Mouse (Mus musculus): Measurements from ENCODE around the gene Sec24a.
"Not testable (repeated sequence)": the region's sequence is repeated elsewhere in the genome, so short reads cannot be mapped to it uniquely, and the experiment has no call there.

Gene Sec24a

DNA sequence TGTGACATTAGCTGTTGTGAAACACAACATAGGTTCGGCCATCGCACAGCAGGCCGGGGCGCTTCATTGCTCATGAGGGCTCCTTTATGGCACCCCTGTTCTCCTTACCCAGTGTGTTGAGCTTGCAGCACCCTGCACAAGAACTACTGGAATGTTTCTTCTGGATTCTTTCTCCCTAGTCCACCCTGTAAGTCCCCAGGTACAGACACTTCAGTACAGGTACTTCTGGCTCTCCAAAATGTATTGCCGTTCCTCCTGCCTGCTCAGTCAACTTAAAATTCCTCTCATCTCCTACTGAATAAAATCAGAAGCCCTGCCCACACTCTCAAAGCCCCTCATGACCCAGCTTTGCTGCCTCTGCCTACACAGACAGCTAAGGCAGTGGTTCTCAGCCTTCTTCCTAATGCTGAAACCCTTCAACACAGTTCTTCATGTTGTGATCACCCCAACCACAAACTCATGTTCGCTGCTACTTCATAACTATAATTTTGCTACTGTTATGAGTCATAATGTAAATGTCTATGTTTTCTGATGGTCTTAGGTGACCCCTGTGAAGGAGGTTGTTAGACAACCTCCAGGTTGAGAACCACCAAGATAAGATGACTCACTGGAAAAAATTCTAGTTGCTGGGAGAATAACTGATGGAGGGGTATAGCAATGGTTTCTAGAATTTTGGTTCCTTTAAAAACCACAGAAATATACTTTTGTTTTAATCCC, 3.3 kb downstream of the Sec24a start:
- no peak for DNase-seq

DNA sequence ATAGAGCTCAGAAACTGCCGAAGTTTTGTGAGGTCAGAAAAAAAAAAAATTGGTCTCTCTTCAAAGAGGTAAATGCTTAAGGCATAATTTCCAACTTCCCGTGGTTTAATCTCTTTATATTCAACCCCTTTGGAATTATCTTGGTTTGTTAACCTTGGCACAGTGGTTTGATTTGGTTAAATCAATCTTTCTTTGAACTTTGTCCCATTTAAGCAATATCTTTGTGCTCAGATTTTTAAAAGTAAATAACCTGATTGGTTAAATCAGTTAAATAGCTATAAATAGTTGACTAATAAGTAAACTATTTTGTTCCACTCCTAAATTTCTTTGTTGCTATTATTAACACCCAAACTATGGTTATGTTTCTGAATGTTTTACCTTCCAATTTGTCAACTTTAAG, 4.2 kb downstream of the Sec24a start:
- DNase-seq, result no peak

DNA sequence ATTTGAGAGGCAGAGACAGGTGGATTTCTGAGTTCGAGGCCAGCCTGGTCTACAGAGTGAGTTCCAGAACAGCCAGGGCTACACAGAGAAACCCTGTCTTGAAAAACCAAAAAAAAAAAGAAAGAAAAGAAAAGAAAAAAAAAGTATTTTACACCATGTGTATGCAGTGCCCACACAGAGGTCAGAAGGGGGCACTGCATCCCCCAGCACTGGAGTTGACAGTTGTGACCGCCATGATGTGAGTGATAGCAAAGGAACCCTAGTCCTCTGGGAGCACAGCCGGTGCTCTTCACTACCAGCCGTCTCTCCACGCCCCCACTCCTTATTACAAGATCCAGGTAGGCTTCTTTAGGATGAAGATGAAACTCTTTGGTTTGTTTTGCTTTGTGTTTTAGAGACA, 5.2 kb downstream of the Sec24a start:
- not testable (repeated sequence) for DNase-seq

DNA sequence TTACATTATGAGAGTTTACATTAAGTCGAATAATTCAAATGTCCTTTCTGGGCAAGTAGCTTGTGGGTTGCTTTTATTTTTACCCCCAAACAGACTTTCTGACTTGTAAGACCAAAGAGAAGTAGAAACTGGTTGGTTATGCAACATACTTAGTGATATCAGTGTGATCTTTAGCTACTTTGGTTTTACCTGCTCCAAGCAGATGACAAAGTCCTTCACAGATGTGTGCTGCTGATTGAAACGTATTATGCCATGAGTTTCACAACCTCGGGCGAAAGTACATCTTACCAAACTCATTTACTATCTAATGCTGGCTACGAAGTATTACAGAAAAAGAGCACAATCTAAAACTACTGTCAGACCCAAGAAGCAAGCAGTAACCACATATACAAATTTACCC, 5.8 kb downstream of the Sec24a start:
- no peak for DNase-seq

GRCm38 (mm10) chr11:51757023-51757422, 6.4 kb downstream of the Sec24a start:
- DNase-seq, result no peak

DNA sequence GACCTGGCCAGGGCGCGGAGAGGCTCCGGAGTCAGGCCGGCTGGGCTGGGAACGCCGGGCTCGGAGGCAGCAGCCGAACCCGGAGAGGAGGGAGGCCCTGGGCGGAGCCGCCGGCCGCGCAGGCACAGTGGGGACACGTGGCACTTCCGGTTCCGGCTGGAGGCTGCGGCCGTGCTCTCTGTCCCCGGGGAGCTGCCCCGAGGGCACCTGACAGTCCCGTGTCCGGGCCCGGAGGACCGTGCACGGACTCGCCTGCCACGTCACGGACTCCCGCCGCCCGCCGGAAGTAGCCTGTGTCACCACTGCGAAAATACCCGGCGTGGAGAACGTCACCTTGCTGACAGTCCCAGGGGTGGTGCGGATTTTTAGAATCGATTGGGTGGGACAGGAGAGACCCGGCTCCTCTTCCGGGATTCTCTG, 7.1 kb downstream of the Sec24a start:
- DNase-seq, result peak; percentile 78 to 80

GRCm38 (mm10) chr11:51755621-51756311, 7.7 kb downstream of the Sec24a start:
- peak; percentile 6 to 41 for DNase-seq

DNA sequence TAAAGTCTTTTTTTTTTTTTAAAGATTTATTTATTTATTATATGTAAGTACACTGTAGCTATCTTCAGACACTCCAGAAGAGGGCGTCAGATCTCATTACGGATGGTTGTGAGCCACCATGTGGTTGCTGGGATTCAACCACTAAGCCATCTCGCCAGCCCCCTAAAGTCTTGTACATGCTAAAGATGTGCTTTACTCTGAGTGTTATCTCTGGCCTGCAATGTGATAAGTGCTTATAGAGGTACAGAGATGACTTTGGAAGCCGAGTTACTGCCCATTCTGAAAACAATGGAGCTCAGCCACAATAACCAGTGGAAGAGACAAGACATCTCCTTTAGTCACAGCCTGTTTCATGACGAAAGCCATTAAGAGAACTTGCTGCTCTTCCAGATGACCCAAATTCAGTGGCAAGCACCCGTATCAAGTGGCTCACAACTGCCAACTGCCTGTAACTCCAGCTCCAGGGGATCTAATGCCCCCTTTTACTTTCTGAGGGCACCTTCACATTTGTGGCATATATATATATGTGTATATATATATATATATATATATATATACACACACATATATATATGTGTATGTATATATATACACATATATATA, 11.7 kb downstream of the Sec24a start:
- DNase-seq, result not testable (repeated sequence)

- no peak for DNase-seq
These were observed 17.3 kb downstream of the Sec24a start for GRCm38 (mm10) chr11:51746096-51746495.

DNA sequence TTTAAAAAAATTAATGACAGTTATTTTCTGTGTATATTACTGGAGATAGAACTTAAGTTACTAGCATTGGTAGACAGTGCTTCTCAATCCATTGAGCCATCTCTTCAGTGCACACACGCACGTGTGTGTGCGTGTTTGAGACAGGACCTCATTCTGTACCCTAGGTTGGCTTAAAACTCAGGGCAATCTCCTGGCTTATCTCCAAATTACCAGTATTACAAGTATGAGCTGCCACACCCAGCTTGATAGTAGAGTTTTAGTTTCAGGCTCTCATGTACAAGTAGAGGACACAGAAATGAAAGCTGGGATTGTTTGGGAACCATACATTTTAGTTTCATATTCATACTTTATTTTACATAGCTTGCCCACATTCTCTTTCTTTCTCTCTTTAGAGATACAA, 22.7 kb downstream of the Sec24a start:
- no peak for DNase-seq

DNA sequence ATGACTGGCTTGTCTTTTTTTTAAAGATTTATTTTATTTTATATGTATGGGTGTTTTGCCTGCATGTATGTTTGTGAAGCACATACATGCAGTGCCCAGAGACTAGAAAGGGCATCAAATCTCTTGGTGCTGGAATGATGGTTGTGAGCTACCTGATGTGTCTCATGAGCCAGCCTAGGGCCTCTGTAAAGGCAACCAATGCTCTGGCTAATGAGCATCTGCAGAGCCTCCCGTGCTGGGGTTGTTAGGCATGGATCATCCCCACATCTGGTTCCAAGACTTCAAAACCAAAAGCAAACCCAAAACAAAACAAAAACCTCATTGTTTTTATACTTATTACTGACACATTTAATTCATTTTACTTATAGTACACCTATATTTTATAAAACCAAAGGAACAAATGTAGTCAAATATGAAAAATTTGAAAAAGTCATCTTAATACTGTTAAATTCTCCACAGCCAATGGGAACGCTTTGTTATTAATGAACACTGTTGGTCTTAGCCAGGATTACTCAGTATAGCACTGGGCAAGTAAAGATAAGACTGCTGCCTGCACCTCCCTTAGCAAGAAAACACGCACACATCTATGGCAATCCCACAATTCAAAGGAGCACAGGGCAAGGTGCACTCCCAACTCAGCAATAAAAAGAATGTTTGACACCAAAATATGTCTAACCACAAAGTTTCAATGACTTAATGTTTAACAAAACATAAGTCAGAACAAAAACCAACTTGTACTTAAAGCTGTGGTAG, 24.6 kb downstream of the Sec24a start:
- DNase-seq, result no peak

DNA sequence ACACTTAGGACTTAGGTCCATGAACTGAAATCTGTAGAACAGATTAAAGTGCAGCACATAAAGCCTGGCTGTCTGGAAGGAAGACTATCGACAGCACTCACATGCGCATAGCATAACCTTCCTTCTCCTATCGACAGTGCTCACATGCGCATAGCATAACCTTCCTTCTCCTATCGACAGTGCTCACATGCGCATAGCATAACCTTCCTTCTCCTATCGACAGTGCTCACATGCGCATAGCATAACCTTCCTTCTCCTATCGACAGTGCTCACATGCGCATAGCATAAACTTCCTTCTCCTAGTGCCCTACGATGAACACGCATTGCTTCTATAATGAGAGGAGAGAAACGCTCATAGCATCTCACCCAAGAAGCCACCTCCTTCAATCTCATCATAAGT, 29.2 kb downstream of the Sec24a start:
- not testable (repeated sequence) for DNase-seq

DNA sequence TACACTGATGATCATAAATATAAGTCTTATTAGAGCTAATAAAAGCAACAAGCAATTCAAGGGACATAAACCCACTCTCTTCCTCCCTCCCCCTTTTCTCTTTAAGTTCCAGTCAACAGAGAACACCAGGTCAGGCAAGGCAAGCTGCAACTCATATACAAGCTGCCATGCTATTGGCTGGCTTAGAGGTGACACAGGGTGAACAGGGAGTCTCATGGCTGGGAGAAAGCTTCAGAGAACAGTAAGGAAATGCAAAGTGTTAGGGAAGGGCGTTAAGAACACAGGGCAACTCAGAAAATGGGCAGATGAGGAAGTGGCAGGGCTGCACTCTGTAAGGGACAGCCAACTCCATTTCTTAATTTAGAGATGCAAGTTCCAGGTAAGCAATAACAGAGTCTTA, 30.6 kb downstream of the Sec24a start:
- DNase-seq, result no peak

DNA sequence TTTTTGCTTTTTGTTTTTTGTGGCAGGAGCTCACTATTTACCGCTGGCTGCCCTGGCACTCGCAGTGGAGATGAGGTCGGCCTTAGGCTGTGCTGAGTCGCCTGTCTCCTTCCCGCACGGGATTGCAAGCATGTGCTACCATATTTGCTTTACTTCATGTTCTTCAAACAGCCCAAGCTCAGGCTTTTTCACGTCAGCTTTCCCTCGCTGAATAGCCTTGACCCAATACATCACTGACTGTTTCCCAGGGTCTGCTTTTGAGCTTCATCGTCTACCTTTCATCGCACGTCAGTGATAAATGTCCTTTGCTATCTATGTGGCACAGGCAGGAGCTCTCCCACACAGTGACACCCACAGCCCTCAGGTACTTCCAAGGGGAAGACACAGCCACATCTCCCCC, 42.4 kb downstream of the Sec24a start:
- no peak for DNase-seq

GRCm38 (mm10) chr11:51707080-51707479, 56.4 kb downstream of the Sec24a start:
- DNase-seq, result no peak

DNA sequence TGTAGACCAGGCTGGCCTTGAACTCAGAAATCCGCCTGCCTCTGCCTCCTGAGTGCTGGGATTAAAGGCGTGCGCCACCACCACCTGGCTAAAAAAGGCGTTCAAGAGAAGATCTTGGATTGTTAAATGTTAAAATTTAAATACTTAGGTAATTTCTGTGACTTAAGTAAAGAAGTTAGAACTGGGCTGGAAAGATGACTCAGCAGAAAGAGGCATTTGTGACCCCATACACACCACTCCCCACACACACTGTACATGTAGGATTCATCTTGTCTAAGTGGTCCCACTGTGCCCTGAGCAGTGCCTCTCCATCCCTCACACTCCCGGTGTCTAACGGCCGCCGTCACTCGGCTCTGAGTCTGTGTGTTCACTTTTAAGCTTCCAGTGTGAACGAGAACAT, 57.0 kb downstream of the Sec24a start:
- DNase-seq, result no peak

GRCm38 (mm10) chr11:51703379-51703998, 59.9 kb downstream of the Sec24a start:
- DNase-seq, result no peak

DNA sequence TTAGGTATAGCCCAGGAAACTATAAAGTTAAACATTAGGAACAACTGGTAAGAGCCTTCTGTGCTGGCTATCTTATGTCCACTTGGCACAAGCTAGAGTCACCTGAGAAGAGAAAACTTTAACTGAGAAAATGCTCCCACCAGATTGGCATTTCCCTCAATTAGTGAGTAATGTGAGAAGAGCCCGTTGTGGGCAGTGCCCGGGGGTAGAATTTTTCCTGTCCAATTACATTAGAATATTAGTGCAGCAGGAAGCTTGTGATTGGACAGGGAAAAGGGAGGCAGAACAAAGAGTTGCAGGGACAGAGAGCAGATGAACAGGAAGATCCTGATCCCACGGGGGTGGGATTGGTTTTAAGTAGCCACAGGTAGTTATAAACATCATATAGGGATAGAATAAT, 60.6 kb downstream of the Sec24a start:
- no peak for DNase-seq

GRCm38 (mm10) chr11:51694984-51695383, 68.5 kb downstream of the Sec24a start:
- DNase-seq, result no peak

GRCm38 (mm10) chr11:51690597-51690996, 72.8 kb downstream of the Sec24a start:
- DNase-seq, result not testable (repeated sequence)

- DNase-seq, result no peak
These were observed 74.1 kb downstream of the Sec24a start for GRCm38 (mm10) chr11:51689343-51689742.
